Mouse (Mus musculus) Muller cell, postnatal 12 days (primary cell): ENCODE measurements around the gene Irx5.

ENCODE experiments used
- DNase-seq: peaks from one replicate; pipeline ENCODE4 v3.0.0-alpha.2; 2015; ENCODE audit errors: inconsistent ontology term

Irx5 gene

GRCm38 (mm10) chr8:92357398-92357981, at the start of gene Irx5:
Irx5 (plus strand) TSS chr8:92357625.
- peak; percentile 99 for DNase-seq

- no peak for DNase-seq
These were observed 45.2 kb upstream of the Irx5 start for GRCm38 (mm10) chr8:92312178-92312577.

- DNase-seq: no peak
These were observed 43.7 kb upstream of the Irx5 start for GRCm38 (mm10) chr8:92313707-92314106.

DNA sequence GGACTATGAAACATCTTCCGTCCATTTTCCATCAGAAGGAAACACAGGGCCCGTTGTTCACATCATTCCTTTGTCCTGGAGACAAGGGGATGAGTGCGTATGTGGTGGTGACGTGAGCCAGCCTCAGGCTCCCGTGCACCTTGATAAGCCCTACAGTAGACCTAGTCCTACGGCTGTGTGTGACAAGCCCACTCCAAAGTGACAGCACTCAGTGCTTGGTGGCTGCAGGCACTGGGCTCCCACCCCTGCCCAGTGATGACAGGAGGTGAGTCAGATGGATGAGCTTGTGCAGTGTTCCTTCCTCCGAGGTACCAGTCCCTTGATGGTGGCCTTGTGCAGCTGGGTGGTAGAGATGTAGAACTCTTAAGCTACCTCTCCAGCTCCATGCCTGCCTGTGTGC, 33.7 kb upstream of the Irx5 start:
- no peak for DNase-seq

DNA sequence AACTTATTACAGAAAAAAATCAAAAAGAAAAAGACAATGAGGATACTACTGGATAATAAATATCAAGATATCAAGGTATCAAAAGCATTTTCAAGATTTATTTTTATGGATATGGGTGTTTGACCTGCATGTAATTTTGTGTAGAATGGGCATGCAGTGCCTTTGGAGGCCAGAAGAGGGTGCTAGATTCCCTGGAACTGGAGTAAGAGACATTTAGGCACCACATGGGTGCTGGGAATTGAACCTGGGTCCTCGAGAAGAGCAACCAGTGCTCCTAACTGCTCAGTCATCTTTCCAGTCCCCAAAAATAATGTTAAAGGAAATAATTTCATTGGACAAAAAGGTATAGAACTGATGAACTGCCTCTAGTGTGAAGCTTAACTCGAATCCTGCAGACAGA, 30.2 kb upstream of the Irx5 start:
- DNase-seq: no peak

- no peak for DNase-seq
These were observed 28.2 kb upstream of the Irx5 start for GRCm38 (mm10) chr8:92329273-92329672.

DNA sequence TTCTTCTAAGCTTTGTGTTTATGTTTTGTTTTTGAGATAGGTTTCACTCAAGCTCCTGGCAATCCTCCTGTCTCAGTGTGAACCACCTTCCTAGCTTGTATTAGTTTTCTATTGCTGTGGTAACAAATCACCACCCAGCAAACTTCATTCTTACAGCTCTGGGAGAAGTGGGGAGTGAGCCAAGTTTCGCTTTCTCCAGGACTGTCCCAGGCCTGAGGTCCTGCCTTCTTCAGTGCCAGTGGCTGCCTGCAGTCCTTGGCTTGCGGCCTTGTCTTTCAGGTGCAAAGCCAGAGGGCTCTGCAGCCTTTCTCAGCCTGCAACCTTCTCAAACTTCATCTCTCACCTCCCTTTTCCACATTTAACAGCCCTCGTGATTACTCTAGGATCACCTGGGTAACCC, 25.6 kb upstream of the Irx5 start:
- no peak for DNase-seq

DNA sequence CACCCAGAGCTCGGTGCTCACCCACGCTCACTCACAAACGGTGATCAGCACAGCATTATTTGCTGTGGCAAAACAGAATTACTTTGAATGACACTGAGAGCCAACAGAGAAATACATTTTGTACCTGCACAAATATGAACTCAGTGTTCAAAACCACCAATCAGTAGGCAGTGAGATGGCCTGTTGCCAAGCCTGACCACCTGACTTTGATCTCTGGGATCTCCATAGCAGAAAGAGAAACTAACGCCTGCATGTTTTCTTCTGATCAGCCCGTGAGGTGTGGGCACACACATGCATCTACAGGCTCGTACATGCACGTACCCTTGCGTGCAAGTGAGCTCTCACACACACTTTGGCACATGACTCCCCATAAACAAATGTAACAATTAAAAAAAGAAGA, 24.0 kb upstream of the Irx5 start:
- DNase-seq: no peak

GRCm38 (mm10) chr8:92335079-92335478, 22.3 kb upstream of the Irx5 start:
- no peak for DNase-seq

DNA sequence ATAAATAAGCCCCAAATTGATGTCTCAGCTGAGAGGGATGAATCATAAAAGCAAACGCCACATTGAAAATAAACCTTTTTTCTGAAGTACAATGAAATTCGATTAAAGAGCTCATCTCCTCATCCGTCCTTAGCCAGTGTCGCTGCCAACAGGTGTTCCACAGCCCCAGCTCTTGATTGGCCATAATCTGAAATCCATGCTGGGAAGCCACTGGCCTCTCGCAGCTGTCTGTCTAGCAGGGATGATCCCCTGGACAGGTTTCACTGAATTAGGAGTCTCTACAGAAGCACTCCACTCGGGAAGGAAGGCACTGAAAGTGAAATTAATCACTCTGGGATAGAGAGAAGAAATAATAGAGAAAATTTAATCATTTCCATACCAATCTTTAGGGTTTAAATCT, 21.4 kb upstream of the Irx5 start:
- no peak for DNase-seq

DNA sequence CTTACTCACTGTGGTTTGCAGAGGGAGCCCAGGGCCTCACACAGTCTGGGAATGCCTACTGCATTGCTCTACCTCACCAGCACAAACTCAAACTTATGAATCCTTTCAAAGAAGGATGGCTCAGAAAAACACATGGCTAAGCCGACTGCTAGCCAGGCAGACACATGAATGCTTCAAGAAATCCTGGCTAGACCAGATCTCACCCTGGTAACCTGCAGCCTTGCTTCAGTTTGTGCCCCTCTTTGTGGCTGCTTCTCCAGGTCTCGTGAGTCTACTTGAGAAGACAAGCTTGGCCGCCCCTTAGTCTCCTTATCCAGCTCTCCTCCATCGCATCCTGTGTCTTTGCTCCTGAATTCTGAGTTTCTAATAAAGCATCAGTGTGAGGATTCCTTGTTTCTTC, 13.9 kb upstream of the Irx5 start:
- no peak for DNase-seq

GRCm38 (mm10) chr8:92349898-92350486, 7.4 kb upstream of the Irx5 start:
- no peak for DNase-seq

GRCm38 (mm10) chr8:92353405-92353804, 4.0 kb upstream of the Irx5 start:
- no peak for DNase-seq

- DNase-seq: peak; percentile 66
These were observed 2.6 kb upstream of the Irx5 start for GRCm38 (mm10) chr8:92354536-92355482.

- peak; percentile 100 for DNase-seq
These were observed 1.5 kb upstream of the Irx5 start for GRCm38 (mm10) chr8:92355701-92356612.

- no peak for DNase-seq
These were observed 631 bp upstream of the Irx5 start for GRCm38 (mm10) chr8:92356613-92357375.

DNA sequence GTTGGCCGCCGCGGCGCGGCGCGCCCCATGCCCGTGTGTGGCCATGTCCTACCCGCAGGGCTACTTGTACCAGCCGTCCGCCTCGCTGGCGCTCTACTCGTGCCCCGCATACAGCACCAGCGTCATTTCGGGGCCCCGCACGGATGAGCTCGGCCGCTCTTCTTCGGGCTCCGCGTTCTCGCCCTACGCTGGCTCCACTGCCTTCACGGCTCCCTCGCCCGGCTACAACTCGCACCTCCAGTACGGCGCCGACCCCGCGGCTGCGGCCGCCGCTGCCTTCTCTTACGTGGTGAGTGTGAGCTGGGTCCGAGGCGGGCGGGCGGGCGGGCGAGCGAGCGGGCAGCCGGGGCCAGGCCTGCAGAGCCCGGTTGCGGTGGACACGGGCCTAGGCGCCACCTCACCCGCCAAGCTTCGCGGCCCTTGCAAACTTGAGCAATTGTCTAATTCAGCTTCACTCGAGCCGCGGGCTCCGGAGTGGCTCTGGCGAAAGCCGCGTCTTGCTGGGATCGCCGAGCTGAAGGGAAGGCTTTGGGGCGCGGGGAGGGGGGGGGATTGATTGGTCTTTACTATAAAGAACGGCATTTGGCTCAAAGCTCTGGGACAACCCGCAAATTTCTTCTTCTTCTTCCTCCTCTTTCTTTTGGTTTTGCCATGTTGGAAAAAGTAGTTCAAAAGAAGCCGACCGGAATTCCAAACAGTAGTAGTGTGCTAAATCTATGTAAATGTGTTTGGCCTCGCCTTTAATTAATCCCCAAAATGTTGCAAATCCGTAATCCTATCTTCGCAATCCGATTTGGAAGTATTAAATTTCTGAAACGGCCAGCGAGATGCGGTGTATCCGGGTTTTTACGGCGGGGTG, 945 bp downstream of the Irx5 start:
- peak; percentile 64 for DNase-seq

GRCm38 (mm10) chr8:92359000-92359832, 1.8 kb downstream of the Irx5 start:
- DNase-seq: peak; percentile 86

DNA sequence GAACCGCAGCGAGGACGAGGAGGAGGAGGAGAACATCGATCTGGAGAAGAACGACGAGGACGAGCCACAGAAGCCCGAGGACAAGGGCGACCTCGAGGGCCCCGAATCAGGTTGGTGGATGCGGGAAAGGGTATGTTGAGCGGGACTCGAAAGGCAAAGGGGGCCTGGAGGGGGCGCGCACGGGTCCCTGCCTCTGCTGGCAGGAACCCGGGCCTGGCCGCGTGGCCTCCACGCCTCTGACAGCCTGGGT, 2.3 kb downstream of the Irx5 start:
- peak; percentile 83 for DNase-seq
